Mouse (Mus musculus) small intestine, adult 2 months (tissue): Measurements from ENCODE around the gene Cul1. TPM values are rescaled to one million over a fixed set of nuclear protein-coding genes. Genes with fewer than 3 reads are reported as not detected.

ENCODE experiments used
- H3K27ac ChIP-seq: fragments of 200-500 bp; 2 replicates; pipeline ENCODE4 v1.5.1; 2012; ENCODE audit warnings: low read depth, low read length, control low read depth, inconsistent platforms; ENCODE audit not compliant: insufficient read depth
- H3K27me3 ChIP-seq: fragments of 200-500 bp; 2 replicates; pipeline ENCODE4 v1.6.1; 2012; ENCODE audit warnings: mild to moderate bottlenecking, moderate library complexity, low read length, inconsistent platforms; ENCODE audit not compliant: control insufficient read depth, insufficient read depth
- H3K36me3 ChIP-seq: fragments of 200-500 bp; 2 replicates; pipeline ENCODE4 v1.6.1; 2012; ENCODE audit warnings: mild to moderate bottlenecking, low read length, control low read depth, inconsistent platforms; ENCODE audit not compliant: control insufficient read depth, insufficient read depth
- H3K4me1 ChIP-seq: fragments of 200-500 bp; 2 replicates; pipeline ENCODE4 v1.6.1; 2012; ENCODE audit warnings: low read length, inconsistent platforms, mixed read lengths; ENCODE audit not compliant: control insufficient read depth, insufficient read depth, insufficient read length
- H3K4me3 ChIP-seq: fragments of 200-500 bp; 2 replicates; pipeline ENCODE4 v1.5.1; 2012; ENCODE audit warnings: low read depth, mild to moderate bottlenecking, control low read depth, inconsistent platforms, low read length, moderate library complexity
- CTCF ChIP-seq: fragments of 200-500 bp; IDR thresholded peaks from 2 replicates; pipeline ENCODE4 v1.5.1; 2012; ENCODE audit warnings: low read depth, mild to moderate bottlenecking, control low read depth, inconsistent platforms, low read length, moderate library complexity, mixed read lengths; ENCODE audit not compliant: insufficient replicate concordance, insufficient read length; ENCODE audit errors: extremely low read depth
- POLR2A ChIP-seq: fragments of 200-500 bp; IDR thresholded peaks from 2 replicates; pipeline ENCODE4 v1.6.1; 2012; ENCODE audit warnings: low read depth, mild to moderate bottlenecking, control low read depth, inconsistent platforms, low read length, moderate library complexity
- WGBS: fragments of 180-500 bp; shearing (Covaris S2); methylation state at CpG from one replicate; pipeline ENCODE4 v1.1.7; 2018; 5-methylcytosine and 5-hydroxymethylcytosine counted together
- polyA plus RNA-seq: library from polyadenylated mRNA; depleted of rRNA; stranded (reverse); fragments of >200 nt; gene quantifications from 2 replicates; pipeline ENCODE4 v1.2.3, GENCODE M21; 2012

Cul1 gene
- polyA plus RNA-seq, 1 experiment, result 8.9 TPM

DNA sequence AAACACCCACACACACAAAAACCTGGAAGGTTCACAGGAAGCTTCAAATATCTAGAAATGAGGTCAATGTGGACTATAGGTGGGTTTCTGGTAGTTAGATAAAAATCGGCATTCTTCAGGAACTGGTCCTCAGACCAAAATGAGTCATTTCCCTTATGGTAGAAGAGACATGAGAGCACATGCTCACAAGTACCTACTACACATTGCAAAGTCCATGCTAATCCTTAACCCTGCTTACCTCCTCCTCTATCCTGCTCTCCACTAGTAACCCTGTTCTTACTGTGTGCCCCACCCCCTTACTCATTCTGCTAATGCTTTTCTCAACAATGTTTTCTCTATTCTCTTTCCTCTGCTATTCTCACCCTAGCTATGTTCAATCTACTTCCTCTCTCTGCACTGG, 74.5 kb downstream of the Cul1 start:
- Histone ChIP-seq H3K36me3 (peaks cover 48% of the 10 kb centered on the region), H3K4me3 (no peak overlapping the region), H3K27me3 (no peaks in the 10 kb centered on the region), H3K27ac (no peak overlapping the region), H3K4me1 (no peaks in the 10 kb centered on the region)
- 50% methylated on average over 1 of the region's 1 CpGs for WGBS
- TF ChIP-seq POLR2A (no peak), CTCF (no peak)

DNA sequence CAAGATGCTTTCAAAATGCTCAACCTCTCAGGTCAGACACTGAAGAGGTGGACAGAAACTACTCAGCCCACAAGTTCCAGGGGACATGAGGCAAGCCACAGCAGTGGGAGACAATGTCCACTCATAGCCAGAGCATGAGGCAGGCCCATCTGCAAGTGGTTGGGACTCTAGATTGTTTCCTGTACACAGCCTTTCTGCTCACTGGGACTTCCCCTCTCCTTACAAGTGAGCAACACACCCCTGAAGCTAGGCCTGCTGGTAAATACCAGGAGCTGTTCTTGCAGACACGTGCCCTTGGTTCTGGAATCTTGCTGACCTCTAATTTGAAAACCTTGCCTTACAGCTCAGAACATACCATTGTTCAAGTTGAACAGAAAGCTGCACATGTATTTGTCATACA, 79.3 kb downstream of the Cul1 start:
- Histone ChIP-seq H3K4me3 (no peak overlapping the region), H3K27me3 (no peaks in the 10 kb centered on the region), H3K36me3 (peaks cover 21% of the 10 kb centered on the region), H3K27ac (no peak overlapping the region), H3K4me1 (no peaks in the 10 kb centered on the region)
- TF ChIP-seq POLR2A (no peak), CTCF (no peak)
- 76% methylated on average over 1 of the region's 1 CpGs for WGBS

DNA sequence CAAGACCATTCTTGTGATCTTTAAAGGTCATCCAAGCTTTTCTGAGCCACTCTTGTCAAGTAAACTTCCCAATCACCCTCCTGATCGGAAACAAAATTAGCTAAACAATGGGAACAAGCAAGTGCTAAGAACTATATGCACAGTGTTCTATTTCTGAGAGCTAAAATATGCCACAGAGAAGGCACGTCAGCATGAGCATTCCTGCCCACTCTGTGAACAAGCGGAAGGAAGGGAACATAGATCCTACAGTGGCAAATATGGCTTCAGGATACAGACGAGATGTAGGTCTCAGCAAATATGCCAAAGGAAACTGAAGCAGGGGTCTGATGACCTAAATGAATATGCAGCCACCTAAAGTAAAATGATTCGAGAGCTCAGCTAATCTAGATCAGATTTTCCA, 82.1 kb downstream of the Cul1 start:
- no peaks in the 10 kb centered on the region for H3K27me3 ChIP-seq
- peaks cover 12% of the 10 kb centered on the region for H3K36me3 ChIP-seq
- H3K4me1 ChIP-seq, result no peaks in the 10 kb centered on the region
- WGBS, result 93% methylated on average over 5 of the region's 5 CpGs
- TF ChIP-seq POLR2A (no peak), CTCF (no peak)
- no peak overlapping the region for H3K4me3 ChIP-seq
- no peak overlapping the region for H3K27ac ChIP-seq

- H3K36me3 ChIP-seq, result peaks cover 26% of the 10 kb centered on the region
- no peak overlapping the region for H3K4me3 ChIP-seq
- H3K4me1 ChIP-seq, result no peaks in the 10 kb centered on the region; the same call in 1 of the 2 replicates
- H3K27ac ChIP-seq, result no peak overlapping the region
- no peak for TF ChIP-seq CTCF
- H3K27me3 ChIP-seq, result no peaks in the 10 kb centered on the region
- WGBS, result 49% methylated on average over 4 of the region's 4 CpGs
Measured at GRCm38 (mm10) chr6:47552280-47552679, 99.1 kb downstream of the Cul1 start.

DNA sequence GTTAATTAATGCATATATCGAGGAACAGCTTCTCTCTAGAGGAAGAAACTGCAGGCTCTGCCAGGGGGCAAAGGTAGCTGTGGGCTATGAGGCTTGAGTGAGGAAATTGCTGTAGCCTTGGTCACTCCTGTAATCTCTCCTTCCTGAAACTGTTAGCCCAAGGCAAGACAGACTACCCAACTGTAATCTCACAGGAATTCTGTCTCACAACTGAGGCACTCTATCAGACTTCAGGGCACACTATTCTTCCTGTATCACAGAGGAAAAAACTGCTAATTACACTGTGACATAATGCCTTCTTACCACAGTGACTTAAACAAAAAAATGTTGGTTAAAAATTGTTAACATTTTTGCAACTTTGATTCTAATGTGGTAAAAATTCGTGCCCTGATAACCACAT, 106.1 kb downstream of the Cul1 start:
- 42% methylated on average over 2 of the region's 2 CpGs for WGBS
- peaks cover 2% of the 10 kb centered on the region; the same call in 1 of the 2 replicates for H3K4me1 ChIP-seq
- peaks cover 23% of the 10 kb centered on the region for H3K36me3 ChIP-seq
- no peak overlapping the region for H3K27ac ChIP-seq
- TF ChIP-seq CTCF, result no peak
- TF ChIP-seq POLR2A, result no peak
- H3K27me3 ChIP-seq, result no peaks in the 10 kb centered on the region
- no peak overlapping the region for H3K4me3 ChIP-seq

GRCm38 (mm10) chr6:47560407-47560806, 107.2 kb downstream of the Cul1 start:
- no peak overlapping the region for H3K4me3 ChIP-seq
- no peak overlapping the region for H3K27ac ChIP-seq
- H3K36me3 ChIP-seq, result peaks cover 16% of the 10 kb centered on the region
- H3K27me3 ChIP-seq, result no peaks in the 10 kb centered on the region
- peaks cover 6% of the 10 kb centered on the region; the same call in 1 of the 2 replicates for H3K4me1 ChIP-seq
- no peak for TF ChIP-seq CTCF

GRCm38 (mm10) chr6:47560846-47561245, 107.6 kb downstream of the Cul1 start:
- Histone ChIP-seq H3K4me3 (no peak overlapping the region), H3K4me1 (peaks cover 6% of the 10 kb centered on the region; the same call in 1 of the 2 replicates), H3K27me3 (no peaks in the 10 kb centered on the region), H3K36me3 (peaks cover 12% of the 10 kb centered on the region), H3K27ac (no peak overlapping the region)
- TF ChIP-seq POLR2A, result no peak
- TF ChIP-seq CTCF, result no peak
- 38% methylated on average over 2 of the region's 2 CpGs for WGBS

GRCm38 (mm10) chr6:47561426-47561825, 108.2 kb downstream of the Cul1 start:
- H3K27ac ChIP-seq, result no peak overlapping the region
- no peak for TF ChIP-seq CTCF
- TF ChIP-seq POLR2A, result no peak
- no peaks in the 10 kb centered on the region for H3K27me3 ChIP-seq
- H3K4me1 ChIP-seq, result peaks cover 6% of the 10 kb centered on the region; the same call in 1 of the 2 replicates
- 74% methylated on average over 5 of the region's 5 CpGs for WGBS
- peaks cover 12% of the 10 kb centered on the region for H3K36me3 ChIP-seq
- H3K4me3 ChIP-seq, result no peak overlapping the region
